Mouse (Mus musculus): ENCODE measurements around the gene Mknk2. TPM values are rescaled to one million over a fixed set of nuclear protein-coding genes. Genes with fewer than 3 reads are reported as not detected.

Mknk2 gene
- 124 and 125 TPM in 2 replicates for polyA plus RNA-seq (2016; fragmentation: Nextera tagmentation; extraction: Ambion mirVana)

GRCm38 (mm10) chr10:80677942-80678436 is at the start of gene Mknk2:
Mknk2 (minus strand) TSS chr10:80678112.
- Histone ChIP-seq H3K36me3 (peaks cover 16% of the 10 kb centered on the region), H3K27me3 (replicated peaks) (no peaks in the 10 kb centered on the region), H3K27ac (peak within 1 kb of the TSS; percentile 100), H3K9me3 (replicated peaks) (no peaks in the 10 kb centered on the region), H3K9ac (peak within 1 kb of the TSS; percentile 90), H3K4me2 (peak within 1 kb of the TSS; percentile 92), H3K4me1 (peaks cover 65% of the 10 kb centered on the region), H3K4me3 (peak within 1 kb of the TSS; percentile 91)
- peak; percentile 62 for ATAC-seq
- WGBS (ENCODE audit: insufficient replicate concordance): 1% methylated on average over 8 of the region's 8 CpGs

- no peak for ATAC-seq
- Histone ChIP-seq H3K27me3 (replicated peaks) (no peaks in the 10 kb centered on the region), H3K4me3 (no peak overlapping the region), H3K9me3 (replicated peaks) (no peaks in the 10 kb centered on the region), H3K4me1 (no peaks in the 10 kb centered on the region), H3K9ac (no peak overlapping the region), H3K36me3 (peaks cover 100% of the 10 kb centered on the region), H3K27ac (0 out of 2 replicates have a peak overlapping the region, but pooled peaks have one; percentile 7), H3K4me2 (no peak overlapping the region)
- 81% methylated on average over 1 of the region's 1 CpGs for WGBS (ENCODE audit: insufficient replicate concordance)
Observed at GRCm38 (mm10) chr10:80717281-80717680, 39.4 kb upstream of the Mknk2 start.

GRCm38 (mm10) chr10:80710834-80711233 is 32.9 kb upstream of the Mknk2 start:
- 67% methylated on average over 3 of the region's 3 CpGs for whole genome bisulfite sequencing (ENCODE audit: insufficient replicate concordance)
- no peak overlapping the region for H3K9ac ChIP-seq
- no peaks in the 10 kb centered on the region for H3K9me3 ChIP-seq (replicated peaks)
- H3K4me3 ChIP-seq: no peak overlapping the region
- H3K4me2 ChIP-seq: no peak overlapping the region
- ATAC-seq: no peak
- no peak overlapping the region for H3K27ac ChIP-seq
- H3K36me3 ChIP-seq: peaks cover 100% of the 10 kb centered on the region
- H3K4me1 ChIP-seq: 0 out of 2 replicates have a peak, but pooled peaks cover 2% of the 10 kb centered on the region
- H3K27me3 ChIP-seq (replicated peaks): no peaks in the 10 kb centered on the region

GRCm38 (mm10) chr10:80705479-80705878 is 27.6 kb upstream of the Mknk2 start:
- Histone ChIP-seq H3K9ac (peak overlapping the region; percentile 13; the same call in 1 of the 2 replicates), H3K27me3 (replicated peaks) (no peaks in the 10 kb centered on the region), H3K4me1 (peaks cover 42% of the 10 kb centered on the region), H3K4me3 (no peak overlapping the region), H3K4me2 (no peak overlapping the region), H3K27ac (0 out of 2 replicates have a peak overlapping the region, but pooled peaks have one; percentile 15), H3K36me3 (peaks cover 56% of the 10 kb centered on the region), H3K9me3 (replicated peaks) (no peaks in the 10 kb centered on the region)
- ATAC-seq: no peak
- 72% methylated on average over 3 of the region's 3 CpGs for WGBS (ENCODE audit: insufficient replicate concordance)

- WGBS (ENCODE audit: insufficient replicate concordance): 46% methylated on average over 3 of the region's 3 CpGs
- Histone ChIP-seq H3K9me3 (replicated peaks) (no peaks in the 10 kb centered on the region), H3K27me3 (replicated peaks) (no peaks in the 10 kb centered on the region), H3K4me1 (peaks cover 46% of the 10 kb centered on the region), H3K27ac (no peak overlapping the region), H3K36me3 (peaks cover 52% of the 10 kb centered on the region), H3K4me3 (no peak overlapping the region), H3K9ac (peak overlapping the region; percentile 13; the same call in 1 of the 2 replicates), H3K4me2 (no peak overlapping the region)
- ATAC-seq: no peak
Observed at GRCm38 (mm10) chr10:80705033-80705432, 27.1 kb upstream of the Mknk2 start.

- ATAC-seq: no peak
- WGBS (ENCODE audit: insufficient replicate concordance): 88% methylated on average over 5 of the region's 5 CpGs
- peaks cover 53% of the 10 kb centered on the region for H3K4me1 ChIP-seq
- H3K36me3 ChIP-seq: peaks cover 50% of the 10 kb centered on the region
- H3K4me3 ChIP-seq: no peak overlapping the region
- H3K4me2 ChIP-seq: no peak overlapping the region
- H3K27me3 ChIP-seq (replicated peaks): no peaks in the 10 kb centered on the region
- H3K27ac ChIP-seq: no peak overlapping the region
- no peaks in the 10 kb centered on the region for H3K9me3 ChIP-seq (replicated peaks)
- H3K9ac ChIP-seq: no peak overlapping the region
Observed at GRCm38 (mm10) chr10:80704418-80704817, 26.5 kb upstream of the Mknk2 start.

GRCm38 (mm10) chr10:80703643-80704042 is 25.7 kb upstream of the Mknk2 start:
- Histone ChIP-seq H3K4me1 (peaks cover 60% of the 10 kb centered on the region), H3K36me3 (peaks cover 50% of the 10 kb centered on the region), H3K4me2 (peak overlapping the region; percentile 96), H3K9ac (peak overlapping the region; percentile 77), H3K27me3 (replicated peaks) (no peaks in the 10 kb centered on the region), H3K4me3 (peak overlapping the region; percentile 65), H3K9me3 (replicated peaks) (no peaks in the 10 kb centered on the region), H3K27ac (peak overlapping the region; percentile 97)
- WGBS (ENCODE audit: insufficient replicate concordance): 80% methylated on average over 5 of the region's 5 CpGs
- ATAC-seq: no peak

- no peaks in the 10 kb centered on the region for H3K9me3 ChIP-seq (replicated peaks)
Observed at GRCm38 (mm10) chr10:80702536-80703390, 24.9 kb upstream of the Mknk2 start.

GRCm38 (mm10) chr10:80701721-80702535 is 24.0 kb upstream of the Mknk2 start, which contains the start of the genes Mob3a and Izumo4:
Mob3a (minus strand) TSS chr10:80701977.
Izumo4 (plus strand) TSS chr10:80702184.
- Histone ChIP-seq H3K4me2 (peak within 1 kb of the TSS; percentile 96), H3K36me3 (peaks cover 37% of the 10 kb centered on the region), H3K27me3 (replicated peaks) (no peaks in the 10 kb centered on the region), H3K4me3 (peak within 1 kb of the TSS; percentile 65), H3K9me3 (replicated peaks) (no peaks in the 10 kb centered on the region), H3K27ac (peak within 1 kb of the TSS; percentile 97), H3K9ac (peak within 1 kb of the TSS; percentile 77), H3K4me1 (peaks cover 77% of the 10 kb centered on the region)
- WGBS (ENCODE audit: insufficient replicate concordance): under 1% methylated on average over 59 of the region's 59 CpGs
- ATAC-seq: peak; percentile 83

More at GRCm38 (mm10) chr10:80702536-80703390, 24.9 kb upstream of the Mknk2 start:
- H3K27me3 ChIP-seq (replicated peaks): no peaks in the 10 kb centered on the region
- ATAC-seq: peak; percentile 79
- H3K27ac ChIP-seq: peak overlapping the region; percentile 97
- H3K4me3 ChIP-seq: peak overlapping the region; percentile 65
- peaks cover 45% of the 10 kb centered on the region for H3K36me3 ChIP-seq
- WGBS (ENCODE audit: insufficient replicate concordance): 2% methylated on average over 47 of the region's 47 CpGs
- H3K9ac ChIP-seq: peak overlapping the region; percentile 77
- H3K4me2 ChIP-seq: peak overlapping the region; percentile 96
- peaks cover 69% of the 10 kb centered on the region for H3K4me1 ChIP-seq

- no peaks in the 10 kb centered on the region for H3K27me3 ChIP-seq (replicated peaks)
- peak overlapping the region; percentile 65 for H3K4me3 ChIP-seq
- peak overlapping the region; percentile 97 for H3K27ac ChIP-seq
- H3K4me1 ChIP-seq: peaks cover 87% of the 10 kb centered on the region
- peak overlapping the region; percentile 96 for H3K4me2 ChIP-seq
- H3K9me3 ChIP-seq (replicated peaks): no peaks in the 10 kb centered on the region
- H3K9ac ChIP-seq: peak overlapping the region; percentile 77
- 11% methylated on average over 4 of the region's 4 CpGs for WGBS (ENCODE audit: insufficient replicate concordance)
- H3K36me3 ChIP-seq: peaks cover 25% of the 10 kb centered on the region
- no peak for ATAC-seq
Observed at GRCm38 (mm10) chr10:80700732-80701131, 22.8 kb upstream of the Mknk2 start.

- ATAC-seq: no peak
- H3K9ac ChIP-seq: peak overlapping the region; percentile 77
- 51% methylated on average over 7 of the region's 7 CpGs for WGBS (ENCODE audit: insufficient replicate concordance)
- peaks cover 87% of the 10 kb centered on the region for H3K4me1 ChIP-seq
- no peaks in the 10 kb centered on the region for H3K27me3 ChIP-seq (replicated peaks)
- H3K4me3 ChIP-seq: peak overlapping the region; percentile 65
- no peaks in the 10 kb centered on the region for H3K9me3 ChIP-seq (replicated peaks)
- peak overlapping the region; percentile 97 for H3K27ac ChIP-seq
- H3K36me3 ChIP-seq: peaks cover 18% of the 10 kb centered on the region
- peak overlapping the region; percentile 96 for H3K4me2 ChIP-seq
Observed at GRCm38 (mm10) chr10:80700038-80700504, 22.2 kb upstream of the Mknk2 start.
